Mouse (Mus musculus) frontal cortex, postnatal 36 days (tissue): ENCODE results near the gene Colgalt1.

Source experiments
- DNase-seq, 2 experiments: peaks; one replicate each; pipeline ENCODE4 v3.0.0; 2022; ENCODE audit warnings: low spot score in 2 of 2

The Colgalt1 gene

DNA sequence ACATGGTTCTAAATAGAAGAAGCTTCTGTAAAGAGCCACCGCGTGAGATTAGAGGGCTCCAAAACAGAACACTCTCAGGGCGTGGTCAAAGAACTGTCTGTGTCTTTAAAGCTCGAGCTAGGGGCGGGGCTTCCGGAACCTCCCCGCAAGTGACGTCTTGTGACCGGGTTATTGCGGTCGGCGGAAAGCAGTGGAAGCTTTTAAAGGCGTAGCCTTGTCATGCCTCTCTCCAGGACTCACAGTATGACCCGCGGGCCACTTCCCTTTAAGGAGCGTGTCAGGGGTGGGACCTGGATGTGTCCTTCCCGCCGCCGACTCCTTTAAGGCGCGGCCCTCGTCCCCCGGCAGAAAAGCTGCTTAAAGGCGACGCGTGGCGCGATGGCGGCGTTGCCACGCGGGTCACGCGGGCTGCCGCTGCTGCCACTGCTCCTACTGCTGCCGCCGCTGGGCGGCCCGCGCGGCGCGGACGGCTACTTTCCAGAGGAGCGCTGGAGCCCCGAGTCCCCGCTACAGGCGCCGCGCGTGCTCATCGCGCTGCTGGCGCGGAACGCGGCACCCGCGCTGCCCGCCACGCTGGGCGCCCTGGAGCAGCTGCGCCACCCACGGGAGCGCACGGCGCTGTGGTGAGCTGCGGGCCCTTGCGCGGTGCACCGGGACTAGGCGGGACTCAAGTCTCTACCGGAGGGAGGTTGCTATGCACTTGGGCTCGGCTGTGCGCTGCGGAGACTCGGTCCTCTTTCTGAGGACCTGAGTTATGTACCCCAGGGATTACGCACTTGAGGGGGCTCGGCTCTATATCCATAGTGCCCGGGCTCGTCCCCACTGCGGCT is at the start of gene Colgalt1:
Colgalt1 (plus strand) TSS at position 177 of the 830 bp plus-strand sequence.
- DNase-seq: peak; percentile 97 to 98

DNA sequence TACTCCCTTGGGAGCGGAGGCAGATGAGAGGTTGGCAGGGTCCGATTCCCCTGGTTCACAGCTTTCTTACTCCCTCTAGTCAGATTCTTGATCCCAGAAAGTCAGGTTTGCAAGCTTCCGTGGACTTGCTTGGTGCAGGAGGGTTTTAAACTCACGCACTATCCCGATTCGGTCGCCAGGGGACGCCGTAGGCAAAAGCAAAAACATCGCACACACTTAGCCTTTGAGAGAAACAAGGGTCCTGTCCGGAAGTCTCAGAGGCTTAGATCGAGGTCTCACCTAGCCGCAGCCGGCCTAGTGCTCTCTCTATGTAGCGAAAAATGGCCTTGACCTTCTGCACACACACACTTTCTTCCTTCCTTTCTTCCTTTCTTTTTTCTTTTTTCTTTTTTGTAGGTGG is 49.4 kb upstream of the Colgalt1 start:
- peak; percentile 42 to 59 for DNase-seq

DNA sequence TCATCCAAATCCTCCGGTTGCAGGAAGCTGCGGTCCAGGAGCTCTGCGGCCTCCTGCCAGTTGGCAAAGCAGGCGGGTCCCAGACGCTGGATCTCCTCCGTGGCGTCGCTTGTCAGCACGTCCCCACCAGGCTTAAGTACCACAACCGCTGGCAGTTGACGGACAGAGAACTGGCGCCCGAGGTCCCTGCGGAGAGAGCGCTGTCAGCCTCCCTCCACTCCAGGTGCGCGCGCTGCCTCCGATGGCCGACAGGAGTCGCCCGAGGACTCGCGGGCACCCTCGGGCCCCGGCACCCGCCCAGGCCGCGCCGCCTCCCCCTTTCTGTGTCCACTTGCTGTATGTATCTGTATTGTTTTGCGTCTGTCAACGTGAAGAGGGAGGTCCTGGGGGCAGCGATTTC is 48.0 kb upstream of the Colgalt1 start:
- DNase-seq: peak; percentile 60 to 65

DNA sequence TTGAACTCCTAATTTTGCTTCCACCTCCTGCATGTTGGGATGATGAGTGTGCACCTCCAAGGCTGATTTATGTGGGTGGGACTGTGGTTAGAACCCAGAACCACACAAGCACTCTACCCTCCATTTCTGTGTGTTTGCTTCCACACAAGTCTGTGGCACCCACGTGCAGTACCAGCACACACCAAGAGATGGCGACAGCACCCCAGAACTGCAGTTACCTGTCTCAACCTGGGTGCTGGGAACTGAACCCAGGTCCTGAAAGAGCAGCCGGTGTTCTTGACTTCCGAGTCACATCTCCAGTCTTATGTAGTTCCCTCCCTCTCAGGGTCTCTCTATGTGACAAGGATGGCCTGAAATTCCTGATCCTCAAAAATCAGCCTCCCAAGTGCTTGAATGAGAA is 46.8 kb upstream of the Colgalt1 start:
- no peak for DNase-seq

DNA sequence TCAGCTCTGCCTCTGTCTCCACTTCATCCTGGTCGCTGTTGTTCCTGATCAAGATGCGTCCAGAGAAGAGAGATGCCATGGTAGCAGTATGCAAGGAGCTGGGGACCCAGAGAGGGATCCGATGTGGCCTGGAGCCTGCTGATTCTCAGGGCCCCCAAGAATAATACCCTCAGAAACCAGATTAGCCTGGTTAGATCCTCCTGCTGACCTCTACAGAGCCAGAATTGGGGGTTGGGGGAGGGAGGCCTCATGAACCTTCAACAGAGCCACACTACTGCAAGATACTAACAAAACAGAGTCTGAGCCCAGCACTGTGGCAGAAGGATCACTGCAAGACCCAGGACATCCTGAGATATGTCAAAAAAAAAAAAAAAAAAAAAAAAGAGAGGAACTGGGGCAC is 44.3 kb upstream of the Colgalt1 start, which contains the start of gene Nxnl1:
Nxnl1 (minus strand) TSS at position 101 of the 400 bp plus-strand sequence.
- DNase-seq: no peak

DNA sequence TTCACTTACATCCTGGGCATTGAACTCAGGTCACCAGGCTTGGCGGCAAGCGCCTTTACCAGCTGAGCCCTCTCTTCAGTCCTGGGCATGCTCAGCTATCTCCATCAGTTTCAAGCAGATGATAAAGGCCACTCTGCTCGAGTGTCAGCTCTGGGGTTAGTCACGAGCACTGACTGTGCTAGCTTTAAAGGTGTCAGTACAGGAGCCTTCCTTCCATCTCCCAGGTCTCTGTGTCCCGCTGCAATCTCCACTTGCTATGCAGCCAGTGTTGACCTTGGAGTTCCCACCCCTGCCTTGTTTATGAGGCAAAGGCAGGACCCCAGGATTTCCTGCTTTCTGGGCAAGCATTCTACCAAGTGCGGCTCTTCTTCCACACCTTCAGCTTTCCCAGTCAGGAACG is 43.2 kb upstream of the Colgalt1 start:
- no peak for DNase-seq

DNA sequence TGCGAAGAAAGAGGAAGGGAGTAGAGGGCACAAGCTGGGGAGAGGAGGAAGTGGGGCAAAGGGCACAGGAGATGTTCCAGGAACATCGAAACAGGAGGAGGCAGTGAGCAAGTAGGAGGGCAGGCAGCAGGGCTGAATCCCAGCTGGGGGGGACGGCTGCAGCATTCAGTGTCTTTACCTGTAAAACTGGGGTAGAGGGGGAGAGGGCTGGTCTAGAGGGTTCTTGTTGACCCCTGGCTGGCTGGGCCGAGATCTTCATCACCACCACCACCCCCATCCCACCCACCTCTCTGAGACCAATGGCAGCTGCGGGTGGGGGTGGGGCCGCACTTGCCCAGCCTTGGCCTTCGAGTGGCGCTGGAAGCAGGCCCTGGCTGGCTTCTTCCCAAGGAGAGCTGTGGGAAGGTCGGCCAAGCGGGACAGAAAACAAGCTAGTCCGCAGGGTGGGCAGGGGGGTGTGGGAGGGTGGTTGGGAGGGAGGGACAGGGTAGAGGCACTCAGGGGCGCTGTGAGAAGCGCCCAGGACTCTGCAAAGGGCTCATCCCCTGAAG is 42.3 kb upstream of the Colgalt1 start, which contains the start of gene Slc27a1:
Slc27a1 (plus strand) TSS at position 496 of the 551 bp plus-strand sequence.
- DNase-seq: peak; percentile 44 to 69

DNA sequence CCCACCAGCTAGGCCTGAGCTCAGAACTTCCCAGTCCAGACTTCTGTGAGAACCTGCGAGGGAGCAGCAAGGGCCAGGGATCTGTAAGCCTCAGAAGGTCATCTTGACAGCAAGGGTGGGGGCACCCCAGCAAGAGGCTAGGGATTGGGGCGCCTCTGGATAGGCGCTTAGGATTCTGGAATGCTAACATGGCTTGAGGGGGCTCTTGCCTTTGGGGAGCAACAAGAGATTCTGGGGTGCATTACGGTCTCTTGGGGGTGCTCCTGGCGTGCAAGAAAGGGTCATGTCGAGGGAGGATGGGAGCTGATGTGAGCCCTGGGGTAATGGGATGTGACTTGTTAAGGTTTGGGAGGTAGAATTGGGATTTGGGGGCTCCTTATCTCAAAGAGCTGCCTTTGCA is 41.9 kb upstream of the Colgalt1 start:
- DNase-seq: no peak

DNA sequence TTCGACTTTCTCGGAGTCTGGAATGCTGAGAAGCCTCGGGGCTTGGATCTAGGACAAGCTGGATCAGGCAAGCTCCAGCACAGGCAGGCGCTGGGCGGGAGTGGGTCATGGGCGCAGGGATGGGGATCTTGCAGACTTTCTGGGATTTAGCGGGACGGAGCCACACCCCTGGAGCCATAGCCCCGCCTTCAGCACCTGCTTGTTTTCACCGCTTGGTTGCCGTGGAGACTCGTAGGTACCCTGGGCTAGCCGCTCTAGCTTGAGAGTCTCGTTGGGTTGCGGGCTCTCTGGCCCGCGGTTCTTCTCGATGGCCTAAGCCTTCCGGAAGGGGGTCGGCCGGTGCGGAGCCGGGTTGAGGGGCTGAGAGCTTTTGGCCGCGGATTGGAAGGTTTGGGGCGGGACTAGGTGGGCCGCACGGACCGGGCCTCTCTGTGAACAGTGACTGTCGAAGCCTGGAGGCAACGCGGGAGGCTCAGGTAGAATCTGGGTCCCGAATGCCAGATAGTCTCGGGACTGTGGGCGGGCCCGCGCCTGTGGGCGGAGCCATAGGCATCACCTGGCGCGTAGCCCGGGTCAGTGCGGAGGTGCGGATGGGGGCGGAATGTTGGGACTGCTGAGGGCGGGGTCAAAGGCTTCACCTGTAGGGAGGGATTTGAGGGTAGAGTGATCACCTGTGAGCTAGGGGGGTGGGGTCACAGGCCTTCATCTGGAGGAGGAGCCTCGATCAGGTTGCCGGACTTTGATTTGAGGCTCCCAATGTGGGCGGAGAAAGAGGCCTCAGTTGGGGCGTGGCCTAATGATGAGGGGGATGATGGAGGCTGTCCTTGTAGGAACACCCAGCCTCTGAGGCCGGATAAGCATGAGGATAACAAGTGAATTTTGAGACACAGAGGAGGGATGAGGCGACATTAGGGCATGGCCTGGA is 41.2 kb upstream of the Colgalt1 start:
- DNase-seq: peak; percentile 82 to 93

DNA sequence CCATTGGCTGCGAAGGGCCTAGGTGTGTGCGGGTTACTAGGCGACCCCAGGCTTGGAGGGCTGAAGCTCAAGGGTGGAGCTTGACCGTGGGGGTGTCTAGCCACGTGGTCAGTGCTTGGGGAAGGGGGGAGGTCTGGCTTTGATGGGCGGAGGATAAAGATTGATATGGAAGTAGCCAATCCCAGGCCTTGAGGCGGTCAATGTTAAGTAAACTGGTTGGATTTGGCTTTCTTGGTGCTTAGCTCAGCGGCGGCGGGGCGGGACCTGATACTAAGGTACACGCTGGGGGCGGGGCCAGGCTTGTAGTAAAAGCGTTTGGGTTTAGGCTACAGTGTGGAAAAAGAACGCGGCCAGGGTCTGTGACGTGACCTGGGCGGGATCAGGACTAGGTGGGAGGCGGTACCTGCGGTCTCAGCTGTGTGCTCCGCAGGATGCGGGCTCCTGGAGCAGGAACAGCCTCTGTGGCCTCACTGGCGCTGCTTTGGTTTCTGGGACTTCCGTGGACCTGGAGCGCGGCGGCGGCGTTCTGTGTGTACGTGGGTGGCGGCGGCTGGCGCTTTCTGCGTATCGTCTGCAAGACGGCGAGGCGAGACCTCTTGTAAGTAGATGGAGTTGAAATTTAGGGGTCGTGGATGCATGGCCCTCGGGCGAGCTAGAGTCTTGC is 40.4 kb upstream of the Colgalt1 start:
- DNase-seq: peak; percentile 94 to 98

DNA sequence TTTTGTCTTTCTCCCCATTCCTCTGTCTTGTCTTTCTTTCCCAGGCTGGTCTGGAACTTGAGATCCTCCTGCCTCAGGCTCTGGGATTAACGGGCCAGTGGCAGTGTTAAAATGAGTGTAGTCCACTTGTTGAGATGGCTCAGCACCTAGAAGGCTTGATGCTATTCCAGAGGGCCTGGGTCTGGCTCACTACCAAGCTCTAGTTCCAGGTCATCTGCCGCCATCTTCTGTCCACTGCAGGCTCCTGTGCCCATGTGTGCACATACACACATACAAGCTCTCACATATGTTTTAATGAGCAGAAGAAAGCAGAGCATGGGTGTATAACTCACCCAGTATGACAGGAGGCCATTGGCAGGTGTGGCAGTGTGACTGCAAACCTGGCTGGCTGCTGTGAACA is 38.7 kb upstream of the Colgalt1 start:
- DNase-seq: no peak

DNA sequence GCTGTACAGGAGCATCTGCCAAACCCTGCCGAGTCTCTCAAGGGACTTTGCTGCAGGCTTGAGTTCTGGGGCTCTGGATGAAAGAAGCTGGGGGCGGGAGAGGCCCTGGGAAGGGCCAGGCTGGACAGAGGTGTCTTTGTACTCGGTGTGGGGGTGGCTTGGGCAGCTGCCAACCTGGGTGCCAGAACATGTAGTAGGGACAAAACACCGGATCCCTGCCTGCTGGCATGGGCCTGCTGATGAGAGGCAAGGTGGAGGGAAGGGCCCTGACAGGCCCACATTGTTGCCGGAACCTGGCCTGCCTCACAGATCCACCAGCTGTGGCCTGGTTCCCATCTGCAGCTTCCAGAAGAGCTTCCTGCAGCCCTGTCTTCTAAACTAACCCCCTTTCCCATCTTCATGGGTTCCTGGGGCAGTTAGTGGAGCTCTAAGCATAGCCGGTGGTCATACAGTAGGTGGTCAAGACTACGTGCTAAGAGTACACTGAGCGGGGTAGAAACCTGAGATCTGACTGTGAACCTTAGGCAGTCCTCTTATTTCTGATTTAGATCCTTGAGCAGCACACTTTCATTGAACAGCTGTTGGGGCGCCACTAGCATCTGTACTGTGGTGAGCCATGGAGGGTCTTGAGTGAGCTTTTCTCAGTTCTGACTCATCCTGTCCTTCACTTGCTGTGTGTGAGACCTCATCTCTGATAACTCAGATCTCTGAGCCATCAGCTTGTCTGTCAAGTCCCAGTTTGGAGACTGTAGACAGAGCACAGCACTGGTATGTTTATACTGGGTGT is 37.8 kb upstream of the Colgalt1 start:
- DNase-seq: peak; percentile 77 to 87

DNA sequence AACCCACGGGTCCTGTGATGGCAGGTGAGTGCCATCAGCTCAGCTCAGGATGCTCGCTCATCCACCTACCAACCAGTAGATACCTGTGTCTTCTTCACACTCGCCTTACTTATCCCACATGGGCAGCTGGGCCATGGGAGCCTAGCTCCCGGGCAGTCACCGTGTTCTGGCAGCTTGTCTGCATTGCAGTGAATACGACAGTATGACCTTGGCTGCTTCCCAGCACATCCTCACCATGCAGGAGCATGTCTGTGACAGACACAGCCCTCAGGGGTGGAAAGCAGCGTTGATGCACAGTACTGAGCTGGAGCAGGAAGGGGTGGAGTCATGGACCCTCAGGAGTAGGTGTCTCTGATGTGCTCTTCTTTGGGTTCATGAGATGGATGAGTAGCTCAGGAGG is 36.4 kb upstream of the Colgalt1 start:
- DNase-seq: no peak

DNA sequence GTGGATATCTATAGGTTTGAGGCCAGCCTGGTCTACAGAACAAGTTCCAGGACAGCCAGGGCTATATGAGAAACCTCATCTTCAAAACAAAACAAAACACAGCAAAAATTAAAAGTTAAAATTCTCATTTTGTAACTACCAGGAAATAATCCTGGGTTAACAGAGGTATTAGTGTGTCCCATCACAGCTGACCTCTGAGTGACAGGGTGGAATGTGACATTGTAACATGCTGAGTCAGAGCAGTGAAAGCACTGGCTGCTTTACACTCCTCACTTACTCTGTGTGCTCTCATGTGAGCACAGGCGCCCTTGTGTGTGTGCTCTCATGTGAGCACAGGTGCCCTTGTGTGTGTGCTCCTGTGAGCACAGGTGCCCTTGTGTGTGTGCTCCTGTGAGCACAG is 35.8 kb upstream of the Colgalt1 start:
- no peak for DNase-seq

DNA sequence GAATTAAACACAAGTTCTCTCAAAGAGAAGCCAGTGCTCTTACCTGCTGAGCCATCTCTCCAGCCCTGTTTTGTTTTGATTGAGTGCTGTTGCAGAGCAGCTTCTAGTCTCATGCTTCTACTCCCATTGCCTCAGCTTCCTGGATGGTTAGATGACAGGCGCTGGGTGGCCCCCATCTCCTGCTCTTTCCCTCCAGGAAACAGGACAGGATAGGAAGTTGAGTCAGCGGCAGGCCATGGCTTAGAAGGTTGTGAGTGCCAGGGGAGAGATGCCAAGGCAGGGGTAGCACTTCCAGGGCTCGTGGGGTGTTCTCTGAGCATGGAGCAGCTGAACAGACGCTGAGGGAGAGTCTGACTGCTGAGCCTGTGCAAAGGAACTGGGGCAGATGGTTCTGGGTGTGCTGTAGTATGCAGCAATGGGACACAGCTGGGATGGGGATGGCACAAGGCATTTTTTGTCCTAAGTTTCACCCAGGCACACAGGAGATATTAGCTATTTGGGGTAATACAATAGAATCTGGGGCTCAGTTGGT is 32.9 kb upstream of the Colgalt1 start:
- no peak for DNase-seq

DNA sequence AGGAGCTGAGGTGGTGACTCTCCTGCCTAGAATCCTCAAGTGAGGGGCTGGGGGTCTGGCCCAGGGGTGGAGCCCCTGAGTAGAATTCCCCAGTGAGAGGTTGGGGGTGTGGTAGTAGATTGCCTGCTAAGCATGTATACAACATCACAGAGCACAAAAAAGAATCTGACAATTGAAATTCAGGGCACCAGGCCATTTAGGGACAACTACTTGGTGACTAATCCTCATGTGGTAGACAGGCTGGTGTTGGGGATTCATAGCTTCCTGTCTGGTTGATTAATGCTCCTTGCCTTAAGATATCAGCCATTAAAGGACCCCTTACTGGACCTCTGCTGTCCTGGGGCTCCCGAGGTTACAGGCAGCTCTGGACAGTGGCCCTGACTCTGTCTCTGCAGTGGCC is 31.8 kb upstream of the Colgalt1 start:
- no peak for DNase-seq

DNA sequence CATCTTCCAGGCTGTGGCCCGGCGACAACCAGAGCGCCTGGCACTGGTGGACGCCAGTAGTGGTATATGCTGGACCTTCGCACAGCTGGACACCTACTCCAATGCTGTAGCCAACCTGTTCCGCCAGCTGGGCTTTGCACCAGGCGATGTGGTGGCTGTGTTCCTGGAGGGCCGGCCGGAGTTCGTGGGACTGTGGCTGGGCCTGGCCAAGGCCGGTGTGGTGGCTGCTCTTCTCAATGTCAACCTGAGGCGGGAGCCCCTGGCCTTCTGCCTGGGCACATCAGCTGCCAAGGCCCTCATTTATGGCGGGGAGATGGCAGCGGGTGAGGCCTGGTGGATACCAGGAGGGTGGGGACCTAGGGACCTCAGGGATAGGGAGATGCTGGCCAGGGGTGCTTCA is 31.3 kb upstream of the Colgalt1 start:
- no peak for DNase-seq

DNA sequence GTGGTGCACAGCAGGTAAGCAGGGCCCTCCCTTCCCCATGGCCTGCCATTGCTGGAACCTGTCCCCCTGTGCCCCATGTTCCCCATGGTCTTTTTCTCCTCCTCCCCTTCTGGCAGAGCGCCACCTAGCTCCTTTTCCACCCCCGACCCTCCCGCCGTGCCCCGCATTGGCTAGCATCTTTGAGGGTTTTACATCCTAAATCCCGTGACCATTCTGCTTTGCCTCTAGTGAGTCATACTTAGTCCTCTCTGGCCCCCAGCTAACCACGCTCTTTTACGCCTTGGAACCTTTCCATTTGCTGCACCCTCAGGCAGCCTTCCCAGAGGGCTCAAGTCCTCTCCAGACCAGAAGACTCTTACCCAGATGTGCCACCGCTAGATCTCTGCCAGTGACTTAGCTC is 30.6 kb upstream of the Colgalt1 start:
- no peak for DNase-seq

DNA sequence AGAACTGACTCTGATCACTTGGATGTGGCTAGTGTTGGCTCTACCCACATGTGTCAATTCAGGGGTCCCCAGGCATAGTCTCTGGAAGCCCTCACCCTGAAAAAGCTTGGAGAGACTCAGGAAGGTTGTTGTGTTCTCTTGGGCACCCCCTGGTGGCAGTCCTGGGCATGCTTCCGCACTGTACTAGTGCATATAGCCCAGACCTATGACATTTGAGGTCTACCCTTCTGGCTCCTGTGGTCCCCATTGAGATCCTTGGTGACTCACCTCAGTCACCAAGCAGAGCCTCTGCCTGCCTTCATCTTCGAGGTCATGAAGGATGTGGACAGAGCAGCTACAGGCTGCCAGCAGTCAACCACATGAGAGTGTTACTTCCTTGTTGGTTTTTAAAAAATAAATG is 23.9 kb upstream of the Colgalt1 start:
- no peak for DNase-seq

DNA sequence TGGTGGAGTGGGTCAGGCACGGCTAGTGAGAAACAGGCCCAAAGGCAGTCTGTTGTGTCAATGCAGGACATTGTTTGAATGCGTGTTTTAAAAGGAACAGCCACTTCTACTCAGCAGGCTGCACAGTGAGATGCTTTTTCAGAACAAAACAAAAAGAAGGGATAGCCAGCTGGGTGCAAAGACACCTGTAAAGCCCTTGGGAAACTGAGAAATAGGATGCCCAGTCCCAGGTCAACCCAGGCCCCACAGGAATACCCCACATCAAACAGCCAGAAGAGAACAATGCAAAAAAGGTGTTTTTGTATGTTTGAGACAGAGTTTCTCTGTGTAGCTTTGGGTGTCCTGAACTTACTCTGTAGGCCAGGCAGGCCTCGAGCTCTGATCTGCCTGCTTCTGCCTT is 22.0 kb upstream of the Colgalt1 start:
- no peak for DNase-seq

DNA sequence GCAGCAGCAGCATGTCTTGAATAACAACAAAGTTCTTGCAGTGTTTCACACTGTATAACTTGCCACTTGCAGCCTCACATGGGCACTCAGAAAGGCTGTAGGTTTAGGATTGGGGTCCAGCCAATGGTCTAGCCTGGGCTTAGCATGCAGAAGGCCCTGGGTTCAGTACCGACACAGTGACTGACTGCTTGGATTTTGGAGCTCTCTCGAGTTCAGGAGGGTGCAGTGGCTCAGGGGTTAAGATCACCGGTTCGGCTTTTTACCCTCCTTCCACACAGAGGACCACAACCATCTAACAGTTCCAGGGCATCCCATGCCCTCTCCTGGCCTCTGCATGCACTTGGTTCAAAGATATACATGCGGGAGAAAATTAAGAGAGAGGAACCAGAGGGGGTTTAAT is 19.8 kb upstream of the Colgalt1 start:
- DNase-seq: no peak
